Mouse (Mus musculus): ENCODE results near the gene Krt34.

DNA sequence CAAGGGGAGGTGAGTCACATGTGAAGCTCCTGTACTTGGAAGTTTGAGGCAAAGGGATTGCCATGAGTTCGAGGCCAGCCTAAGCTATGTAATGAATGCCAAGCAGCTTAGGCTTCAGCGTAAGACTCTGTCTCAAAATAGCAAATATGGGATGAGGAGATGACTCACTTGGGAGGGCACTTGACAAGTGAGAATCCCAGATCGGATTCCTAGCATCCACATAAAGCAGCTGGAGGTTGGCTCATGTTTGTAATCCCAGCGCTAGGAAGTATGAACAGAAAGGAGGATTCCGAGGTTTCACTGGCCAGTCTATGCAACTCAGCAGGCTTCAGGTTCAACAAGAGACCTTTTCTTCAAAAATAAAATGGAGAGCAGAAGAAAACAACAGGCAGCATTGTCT, 19.9 kb downstream of the Krt34 start:
- TF ChIP-seq CTCF (IDR thresholded peaks at IDR 0.05; ENCODE audit: extremely low read depth, insufficient read length, insufficient replicate concordance, low read depth, low read length) (no peak), POLR2A (IDR thresholded peaks at IDR 0.05; ENCODE audit: low read depth, low read length) (no peak)
